Mouse (Mus musculus) heart, adult 2 months (tissue): ENCODE measurements at regions not wholly inside any gene's neighbourhood (a gene's known extent, or its start where the extent isn't known, plus 50 kb on each side); places are given as distances from the start of the nearest gene placed in this dataset.

Source experiments
- DNase-seq, 2 experiments: peaks; one replicate each; pipeline ENCODE4 v3.0.0; 2021
- H3K27ac ChIP-seq: fragments of 200-600 bp; 2 replicates; pipeline ENCODE4 v1.8.1; 2022
- H3K27me3 ChIP-seq: fragments of 200-500 bp; 2 replicates; pipeline ENCODE4 v1.6.1; 2012; ENCODE audit warnings: mild to moderate bottlenecking, low read length, inconsistent platforms, mixed read lengths; ENCODE audit not compliant: control insufficient read depth, insufficient read depth
- H3K36me3 ChIP-seq: fragments of 200-500 bp; 2 replicates; pipeline ENCODE4 v1.6.1; 2012; ENCODE audit warnings: low read length, inconsistent platforms; ENCODE audit not compliant: control insufficient read depth, insufficient read depth
- H3K4me1 ChIP-seq: fragments of 200-500 bp; 2 replicates; pipeline ENCODE4 v1.6.1; 2011; ENCODE audit warnings: low read length; ENCODE audit not compliant: control insufficient read depth, insufficient read depth
- H3K4me3 ChIP-seq: fragments of 200-600 bp; 2 replicates; pipeline ENCODE4 v1.8.1; 2022
- H3K79me2 ChIP-seq: fragments of 200-500 bp; replicated peaks from 2 replicates; pipeline ENCODE4 v1.6.1; 2012; ENCODE audit warnings: mild to moderate bottlenecking, inconsistent platforms, low read length, moderate library complexity, mixed read lengths; ENCODE audit not compliant: control insufficient read depth, insufficient read depth
- H3K9ac ChIP-seq: fragments of 200-500 bp; 2 replicates; pipeline ENCODE4 v1.6.1; 2012; ENCODE audit warnings: low read depth, mild to moderate bottlenecking, control low read depth, inconsistent platforms, low read length, mixed read lengths
- CTCF ChIP-seq: fragments of 200-600 bp; IDR thresholded peaks from 2 replicates; pipeline ENCODE4 v1.8.1; 2022; ENCODE audit warnings: antibody characterized with exemption, mild to moderate bottlenecking, moderate library complexity
- EP300 ChIP-seq: fragments of 200-500 bp; IDR thresholded peaks from 2 replicates; pipeline ENCODE4 v1.6.1; 2011; ENCODE audit warnings: low read depth, low read length, control low read depth; ENCODE audit not compliant: insufficient read depth
- POLR2A ChIP-seq: fragments of 200-500 bp; IDR thresholded peaks from 2 replicates; pipeline ENCODE4 v1.6.1; 2011; ENCODE audit warnings: mild to moderate bottlenecking, low read depth, low read length, control low read depth; ENCODE audit not compliant: insufficient read depth
- WGBS: fragments of 180-500 bp; shearing (Covaris S2); methylation state at CpG from one replicate; pipeline ENCODE4 v1.1.7; 2018; 5-methylcytosine and 5-hydroxymethylcytosine counted together
- intact Hi-C: fragments of 180-260 bp; cut with DNase I; formaldehyde crosslinking; loops from one replicate; pipeline ENCODE4 v1.15.1; 2025

DNA sequence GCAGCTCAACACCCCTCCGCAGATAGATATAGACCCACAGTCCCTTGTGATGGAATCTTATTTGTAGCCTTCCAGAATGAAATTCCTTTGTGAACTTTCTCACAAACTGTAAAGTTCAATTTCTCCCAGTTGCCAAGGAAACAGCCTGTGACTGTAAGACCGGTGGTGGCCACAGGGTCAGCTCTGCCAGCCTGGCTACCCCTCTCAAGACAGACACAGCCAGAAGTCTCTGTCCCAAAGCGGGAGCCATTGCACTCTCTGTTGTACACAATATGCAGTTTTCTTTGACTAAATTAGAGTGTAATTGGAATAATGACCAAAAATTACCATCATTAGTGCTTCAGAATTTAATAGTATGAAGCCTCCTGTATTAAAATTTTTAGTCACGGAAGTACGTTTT is 568.8 kb downstream of the 1190002N15Rik start:
- Histone ChIP-seq H3K36me3 (no peaks in the 10 kb centered on the region), H3K27me3 (no peaks in the 10 kb centered on the region), H3K79me2 (no peaks in the 10 kb centered on the region), H3K4me3 (no peak overlapping the region), H3K4me1 (no peaks in the 10 kb centered on the region), H3K9ac (no peak overlapping the region), H3K27ac (no peak overlapping the region)
- DNase-seq: no peak
- intact Hi-C loops: no loop called here
- no peak for TF ChIP-seq EP300
- TF ChIP-seq POLR2A: no peak
- TF ChIP-seq CTCF: no peak
- WGBS: 83% methylated on average over 5 of the region's 5 CpGs

DNA sequence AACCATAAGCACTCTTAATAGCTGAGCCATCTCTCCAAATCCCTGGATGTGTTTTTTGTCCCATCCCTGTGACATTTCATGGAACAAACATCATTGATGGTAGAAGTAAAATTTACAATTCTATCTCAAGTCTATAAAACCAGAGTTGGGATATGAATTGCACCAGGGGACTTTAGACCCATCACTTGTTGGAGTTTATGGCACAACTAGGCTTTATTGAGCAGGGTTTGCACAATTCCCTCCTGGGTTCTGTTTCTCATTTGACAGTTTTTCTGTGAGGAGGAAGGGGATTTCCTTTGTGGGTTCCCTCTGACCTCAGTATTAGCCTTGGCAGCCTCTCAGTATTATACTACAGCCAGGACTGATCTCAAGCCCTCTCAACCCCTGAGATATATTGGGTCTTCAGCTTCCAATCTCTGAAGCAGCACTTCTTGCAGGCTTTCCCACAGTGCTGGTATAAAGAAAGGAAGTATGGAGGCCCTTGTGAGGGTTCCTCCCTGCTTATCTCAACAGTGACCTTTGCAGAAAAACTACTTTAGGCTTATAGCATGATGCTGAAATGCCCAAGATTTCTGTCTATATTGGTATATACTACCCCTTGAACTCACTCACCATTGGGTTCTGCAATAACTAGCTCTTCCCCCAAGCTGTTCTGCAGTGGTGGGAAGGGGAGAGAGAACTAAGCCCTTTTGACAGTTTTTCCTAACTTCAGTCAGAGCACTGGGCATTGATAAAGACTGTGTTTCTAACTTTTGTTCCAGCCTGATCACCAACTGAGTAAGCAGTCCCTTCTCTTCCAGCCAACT is 582.4 kb downstream of the 1190002N15Rik start:
- intact Hi-C loops: no loop called here
- H3K27ac ChIP-seq: no peak overlapping the region
- TF ChIP-seq EP300 (no peak), POLR2A (no peak), CTCF (no peak)
- H3K27me3 ChIP-seq: no peaks in the 10 kb centered on the region
- H3K36me3 ChIP-seq: no peaks in the 10 kb centered on the region
- no peak for DNase-seq
- no peaks in the 10 kb centered on the region for H3K79me2 ChIP-seq
- no peak overlapping the region for H3K4me3 ChIP-seq
- no peak overlapping the region for H3K9ac ChIP-seq
- no peaks in the 10 kb centered on the region for H3K4me1 ChIP-seq

DNA sequence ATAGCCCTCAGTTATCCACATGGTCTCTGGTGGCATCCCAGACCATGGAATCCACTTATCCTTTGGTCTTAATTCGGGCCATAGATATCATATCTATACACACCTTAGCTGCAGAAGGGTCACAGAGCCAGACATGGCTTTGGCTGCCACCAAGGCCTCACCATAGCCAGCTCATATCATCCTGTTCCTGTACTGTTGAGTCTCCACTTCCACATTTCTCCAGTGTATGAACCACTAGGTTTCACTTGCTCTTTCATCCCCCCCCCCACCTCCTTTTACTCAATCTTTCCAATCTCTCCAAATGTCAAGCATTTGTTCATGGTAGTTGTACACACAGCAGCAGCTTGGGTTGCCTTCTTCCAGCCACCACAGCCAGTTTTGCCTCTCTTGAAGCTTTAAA is 589.2 kb downstream of the 1190002N15Rik start:
- WGBS: 45% methylated on average over 1 of the region's 1 CpGs
- Histone ChIP-seq H3K4me1 (no peaks in the 10 kb centered on the region), H3K79me2 (no peaks in the 10 kb centered on the region), H3K36me3 (no peaks in the 10 kb centered on the region), H3K9ac (no peak overlapping the region), H3K27ac (no peak overlapping the region), H3K27me3 (no peaks in the 10 kb centered on the region), H3K4me3 (no peak overlapping the region)
- no peak for DNase-seq
- intact Hi-C loops: no loop called here
- TF ChIP-seq POLR2A (no peak), CTCF (no peak), EP300 (no peak)

DNA sequence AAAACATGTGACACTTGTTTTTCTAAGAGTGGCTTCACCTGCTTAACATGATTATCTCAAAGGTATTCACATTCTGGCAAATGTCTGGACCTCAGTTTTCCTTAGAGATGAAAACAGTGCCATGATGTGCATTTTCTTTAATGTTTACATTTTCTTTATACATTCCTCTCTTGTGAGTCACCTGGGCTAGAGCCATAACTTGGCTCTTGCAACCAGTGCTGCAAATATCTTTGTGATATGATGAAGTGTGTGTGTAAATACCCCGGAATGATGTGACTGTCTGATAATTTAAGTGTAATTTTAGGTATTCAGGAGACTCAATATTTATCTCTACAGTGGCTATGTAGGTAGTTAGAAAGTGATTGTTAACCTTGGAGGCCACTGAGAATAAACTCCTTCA is 590.8 kb downstream of the 1190002N15Rik start:
- H3K79me2 ChIP-seq: no peaks in the 10 kb centered on the region
- TF ChIP-seq CTCF (no peak), POLR2A (no peak), EP300 (no peak)
- H3K36me3 ChIP-seq: no peaks in the 10 kb centered on the region
- H3K4me3 ChIP-seq: no peak overlapping the region
- no peaks in the 10 kb centered on the region for H3K27me3 ChIP-seq
- intact Hi-C loops: no loop called here
- 55% methylated on average over 1 of the region's 1 CpGs for WGBS
- H3K27ac ChIP-seq: no peak overlapping the region
- H3K9ac ChIP-seq: no peak overlapping the region
- H3K4me1 ChIP-seq: no peaks in the 10 kb centered on the region
- no peak for DNase-seq

DNA sequence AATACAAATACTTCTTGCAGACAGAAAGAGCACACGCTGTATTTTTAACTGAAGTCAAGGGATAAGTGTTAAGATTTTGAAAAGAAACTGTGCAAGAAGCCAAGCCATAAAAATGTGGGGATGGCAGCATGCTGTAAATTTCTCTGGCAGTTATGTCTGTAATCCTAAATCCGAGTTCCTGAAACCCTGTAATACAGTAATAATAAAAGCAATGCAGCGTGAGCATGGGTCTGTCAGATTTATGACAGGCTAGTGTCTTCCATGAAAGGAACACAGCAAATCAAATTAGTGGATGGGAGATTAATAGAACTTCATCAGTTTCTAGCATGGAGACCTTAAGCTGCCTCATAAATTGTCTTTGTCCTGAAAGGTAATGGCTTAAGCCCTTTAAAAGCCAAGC is 597.7 kb downstream of the 1190002N15Rik start:
- 68% methylated on average over 3 of the region's 3 CpGs for WGBS
- Histone ChIP-seq H3K9ac (no peak overlapping the region), H3K27me3 (no peaks in the 10 kb centered on the region), H3K4me3 (no peak overlapping the region), H3K27ac (no peak overlapping the region), H3K79me2 (no peaks in the 10 kb centered on the region), H3K4me1 (no peaks in the 10 kb centered on the region), H3K36me3 (no peaks in the 10 kb centered on the region)
- DNase-seq: no peak
- intact Hi-C loops: no loop called here
- TF ChIP-seq POLR2A (no peak), EP300 (no peak), CTCF (no peak)

DNA sequence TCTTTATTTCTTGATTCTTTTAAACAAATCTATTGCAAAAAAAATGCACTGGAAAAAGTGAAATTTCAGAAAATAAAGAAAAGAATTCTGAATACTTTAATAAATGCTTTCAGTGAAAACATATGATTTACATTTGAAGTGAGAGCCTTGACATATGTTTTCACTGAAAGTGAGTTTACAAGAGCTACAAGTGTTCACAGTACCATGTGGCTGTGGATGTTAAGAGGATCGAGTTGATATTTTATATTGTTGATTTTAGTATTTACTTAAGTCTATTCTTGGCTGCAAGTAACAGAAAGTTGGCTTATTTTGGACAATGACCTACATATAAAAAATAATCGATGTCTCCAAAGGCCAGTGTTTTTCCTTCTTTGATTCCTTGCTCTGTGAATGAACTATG is 607.2 kb downstream of the 1190002N15Rik start:
- H3K27ac ChIP-seq: no peak overlapping the region
- DNase-seq: no peak
- no peaks in the 10 kb centered on the region for H3K79me2 ChIP-seq
- no peaks in the 10 kb centered on the region for H3K36me3 ChIP-seq
- H3K9ac ChIP-seq: no peak overlapping the region
- H3K27me3 ChIP-seq: no peaks in the 10 kb centered on the region
- no peak overlapping the region for H3K4me3 ChIP-seq
- no peaks in the 10 kb centered on the region for H3K4me1 ChIP-seq
- 55% methylated on average over 2 of the region's 2 CpGs for WGBS
- TF ChIP-seq EP300: no peak
- no peak for TF ChIP-seq CTCF
- no peak for TF ChIP-seq POLR2A
- intact Hi-C loops: no loop called here
